Mouse (Mus musculus) brain, embryonic 14.5 days (tissue): Measurements from ENCODE around the gene Msto1.
"Not testable (repeated sequence)": the region's sequence is repeated elsewhere in the genome, so short reads cannot be mapped to it uniquely, and the experiment has no call there.

ENCODE experiments used
- CTCF ChIP-seq: fragments of 200-500 bp; IDR thresholded peaks from 2 replicates; pipeline ENCODE4 v1.5.1; 2012; ENCODE audit warnings: inconsistent platforms, mild to moderate bottlenecking, moderate library complexity, borderline replicate concordance; ENCODE audit not compliant: insufficient read depth, insufficient read length; ENCODE audit errors: extremely low read depth
- POLR2A ChIP-seq: fragments of 200-500 bp; IDR thresholded peaks from 2 replicates; pipeline ENCODE4 v1.6.1; 2012; ENCODE audit warnings: mild to moderate bottlenecking, inconsistent platforms, borderline replicate concordance; ENCODE audit not compliant: poor library complexity, insufficient read depth, insufficient read length, severe bottlenecking; ENCODE audit errors: extremely low read depth

DNA sequence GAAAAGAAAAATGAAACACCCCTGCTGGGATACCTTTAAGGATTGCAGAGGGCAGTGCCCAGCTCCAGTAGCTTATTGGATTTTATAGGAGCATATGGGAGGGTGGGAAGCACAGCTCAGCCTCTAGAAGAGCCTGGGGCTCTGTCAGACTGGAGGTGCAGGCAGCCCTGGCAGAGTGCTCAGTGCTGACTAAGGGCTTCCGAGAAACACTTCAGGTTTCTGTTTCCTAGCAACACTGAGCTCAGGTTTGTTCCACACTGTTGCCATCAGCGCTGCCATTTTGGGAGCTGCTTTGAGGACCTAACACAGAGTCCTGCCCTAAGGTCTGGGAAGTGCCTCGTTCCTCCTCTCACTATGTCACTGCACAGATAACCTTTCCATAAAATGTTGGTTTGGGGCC is 47.1 kb downstream of the Msto1 start:
- not testable (repeated sequence) for TF ChIP-seq POLR2A, CTCF
